Mouse (Mus musculus): Measurements from ENCODE around the gene Faim2. TPM values are rescaled to one million over a fixed set of nuclear protein-coding genes. Genes with fewer than 3 reads are reported as not detected.

The Faim2 gene
- polyA plus RNA-seq, 1 experiment: 0.97 TPM

DNA sequence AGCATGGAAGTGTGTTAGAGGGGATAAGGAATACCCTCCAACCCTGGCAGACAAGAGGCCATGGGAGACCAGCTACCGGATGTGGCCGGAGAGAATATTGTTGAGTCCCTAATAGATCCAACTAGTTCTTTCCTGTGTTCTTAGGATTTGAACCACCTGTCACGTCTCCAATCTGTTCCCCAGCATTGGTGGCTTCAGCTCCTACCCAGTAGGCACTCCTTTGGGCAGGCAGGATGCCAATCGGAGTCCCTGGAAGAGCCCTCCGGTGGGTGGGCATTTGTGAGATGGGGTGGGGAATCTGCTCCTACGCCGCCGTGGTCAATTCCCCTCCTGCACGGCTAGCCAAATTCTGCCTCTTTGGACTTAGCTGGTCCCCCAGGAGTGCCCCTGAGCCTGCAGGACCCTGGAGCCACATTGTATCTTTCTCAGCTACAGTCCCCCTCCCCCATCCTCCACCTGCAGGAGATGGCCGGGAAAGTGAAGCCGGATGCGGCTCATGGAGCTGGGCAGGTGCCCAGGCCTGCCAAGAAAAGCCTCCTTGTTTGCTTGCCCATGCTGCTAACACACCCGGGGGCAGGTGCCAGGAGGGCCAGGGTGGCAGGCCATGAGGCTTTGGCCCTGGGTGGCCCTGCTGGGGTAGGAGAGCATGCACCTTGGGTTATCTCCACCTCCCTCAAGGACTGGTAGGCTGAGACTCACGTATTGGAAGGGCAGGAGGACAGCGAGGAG, 16.0 kb downstream of the Faim2 start:
- no peak for DNase-seq (ENCODE audit: low read depth, low spot score)
- WGBS: 46% methylated on average over 15 of the region's 15 CpGs

DNA sequence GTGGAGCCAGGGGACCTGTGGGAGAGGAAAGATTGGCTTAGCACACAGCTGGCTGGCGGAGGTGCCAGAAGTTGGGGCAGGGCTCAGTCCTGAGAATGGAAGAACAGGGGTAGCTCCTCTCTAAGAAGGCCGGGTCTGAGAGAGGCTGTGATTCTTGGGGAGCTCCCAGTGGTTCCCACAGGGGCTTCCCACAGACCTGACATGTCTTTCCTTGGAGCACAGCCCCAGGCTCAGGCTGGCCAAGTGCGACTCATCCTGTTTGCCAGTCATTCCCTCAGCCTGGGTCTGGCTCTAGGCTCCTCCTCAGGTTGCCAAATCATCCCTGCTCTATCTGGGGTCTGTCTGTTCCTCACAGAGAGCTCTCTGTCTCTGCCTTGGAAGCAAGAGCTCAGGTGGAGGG, 17.3 kb downstream of the Faim2 start:
- 40% methylated on average over 3 of the region's 3 CpGs for WGBS
- DNase-seq (ENCODE audit: low read depth, low spot score): no peak

DNA sequence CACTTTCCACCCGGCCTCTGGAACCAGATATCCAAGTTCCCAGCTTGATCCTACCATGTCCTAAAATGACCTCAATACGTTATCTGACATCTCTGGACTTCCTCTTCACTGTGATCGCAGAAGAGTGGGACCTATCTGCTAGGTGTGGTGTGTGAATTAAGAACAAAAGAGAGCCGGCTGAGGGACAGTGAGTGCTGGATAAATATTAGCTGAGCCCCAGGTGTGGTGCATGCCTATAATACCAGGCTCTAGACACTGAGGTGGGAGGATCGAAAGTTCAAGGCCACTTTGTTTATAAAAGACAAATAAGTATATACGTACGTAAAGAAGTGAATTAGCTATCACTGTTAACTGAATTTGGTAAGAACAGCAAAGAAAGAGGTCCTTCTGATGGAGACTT, 18.1 kb downstream of the Faim2 start:
- DNase-seq (ENCODE audit: low read depth, low spot score): no peak
- 24% methylated on average over 7 of the region's 7 CpGs for WGBS

DNA sequence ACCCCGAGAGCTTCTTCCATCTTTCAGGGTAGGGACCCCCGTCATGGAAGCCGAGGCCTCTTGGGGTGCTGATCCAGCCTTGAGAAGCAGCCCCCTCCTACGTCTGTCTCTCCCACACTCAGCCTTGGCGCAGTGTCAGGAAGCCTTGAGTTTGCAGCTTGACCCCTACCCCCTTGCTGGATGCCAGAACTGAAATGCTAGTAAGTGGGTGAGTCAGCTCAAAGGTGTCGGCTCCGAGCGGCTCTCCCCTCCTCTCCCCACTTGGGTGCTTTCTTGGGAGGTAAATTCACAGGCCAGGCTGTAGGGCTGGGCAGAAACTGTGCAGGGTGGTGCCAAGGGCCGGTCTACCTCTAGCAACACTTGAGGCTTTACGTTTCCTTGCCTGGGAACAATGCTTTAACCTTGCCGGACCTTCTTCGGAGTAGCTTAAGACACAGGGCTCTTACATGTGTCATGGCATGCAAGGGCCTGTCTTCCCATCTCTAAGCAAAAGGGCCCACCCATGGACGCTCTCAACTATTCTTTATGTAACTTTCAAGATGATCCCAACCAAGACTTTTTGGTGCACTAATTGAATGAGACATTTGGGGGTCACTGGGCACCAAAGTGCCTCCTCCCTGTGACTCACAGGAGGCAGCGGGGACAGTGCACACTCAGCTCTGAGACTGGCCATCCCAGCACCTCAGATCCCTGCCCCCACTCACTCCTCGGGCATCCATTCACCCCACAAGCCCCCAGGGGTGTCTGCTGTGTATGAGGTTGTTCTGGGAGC, 22.5 kb downstream of the Faim2 start:
- 68% methylated on average over 15 of the region's 15 CpGs for WGBS
- DNase-seq (ENCODE audit: low read depth, low spot score): no peak

DNA sequence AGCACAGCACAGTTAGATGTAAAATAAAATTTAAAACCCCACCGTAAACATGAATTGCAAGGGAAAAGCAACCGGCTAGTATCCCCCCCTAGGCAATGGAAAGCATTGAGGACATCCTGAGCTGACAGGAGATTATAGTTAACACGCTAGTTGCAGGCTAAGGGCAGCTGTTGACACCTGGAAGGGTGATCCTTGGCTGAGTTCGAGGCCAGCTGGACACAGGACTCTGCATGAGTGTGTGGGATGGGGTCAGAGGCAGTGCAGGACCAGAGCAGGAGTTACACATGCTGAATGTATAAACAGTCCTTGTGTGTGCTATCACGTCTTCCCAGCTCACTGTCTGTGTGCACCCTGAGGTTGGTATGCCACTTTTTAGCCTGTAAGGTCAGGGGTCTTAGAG, 24.7 kb downstream of the Faim2 start:
- no peak for DNase-seq (ENCODE audit: low read depth, low spot score)
- WGBS: 77% methylated on average over 5 of the region's 5 CpGs

DNA sequence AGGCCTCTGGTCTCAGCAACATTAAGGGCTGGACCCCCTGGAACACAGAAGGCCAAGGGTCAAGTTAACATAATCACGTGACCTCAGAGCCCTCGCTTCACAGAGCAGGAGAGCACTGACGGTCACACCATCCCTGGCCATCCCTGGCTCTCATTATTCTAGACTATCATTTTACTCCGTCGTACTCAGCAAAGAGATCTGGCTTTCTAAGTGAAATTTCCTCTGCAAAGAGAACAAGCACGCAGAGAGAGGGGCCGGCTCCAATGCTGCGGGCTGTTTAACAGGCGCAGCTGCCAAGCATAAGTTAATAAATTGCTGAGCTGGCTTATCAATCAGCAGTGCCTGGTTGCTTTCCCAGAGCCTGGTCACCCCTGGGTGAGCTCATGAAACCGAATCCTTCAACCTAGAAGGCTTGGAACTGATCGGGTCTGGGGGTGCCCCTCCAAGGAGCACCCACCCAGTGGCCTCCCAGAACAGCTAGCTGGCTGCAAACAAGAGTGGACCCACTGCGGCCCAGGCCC, 25.6 kb downstream of the Faim2 start:
- WGBS: 46% methylated on average over 12 of the region's 12 CpGs
- DNase-seq (ENCODE audit: low read depth, low spot score): no peak

DNA sequence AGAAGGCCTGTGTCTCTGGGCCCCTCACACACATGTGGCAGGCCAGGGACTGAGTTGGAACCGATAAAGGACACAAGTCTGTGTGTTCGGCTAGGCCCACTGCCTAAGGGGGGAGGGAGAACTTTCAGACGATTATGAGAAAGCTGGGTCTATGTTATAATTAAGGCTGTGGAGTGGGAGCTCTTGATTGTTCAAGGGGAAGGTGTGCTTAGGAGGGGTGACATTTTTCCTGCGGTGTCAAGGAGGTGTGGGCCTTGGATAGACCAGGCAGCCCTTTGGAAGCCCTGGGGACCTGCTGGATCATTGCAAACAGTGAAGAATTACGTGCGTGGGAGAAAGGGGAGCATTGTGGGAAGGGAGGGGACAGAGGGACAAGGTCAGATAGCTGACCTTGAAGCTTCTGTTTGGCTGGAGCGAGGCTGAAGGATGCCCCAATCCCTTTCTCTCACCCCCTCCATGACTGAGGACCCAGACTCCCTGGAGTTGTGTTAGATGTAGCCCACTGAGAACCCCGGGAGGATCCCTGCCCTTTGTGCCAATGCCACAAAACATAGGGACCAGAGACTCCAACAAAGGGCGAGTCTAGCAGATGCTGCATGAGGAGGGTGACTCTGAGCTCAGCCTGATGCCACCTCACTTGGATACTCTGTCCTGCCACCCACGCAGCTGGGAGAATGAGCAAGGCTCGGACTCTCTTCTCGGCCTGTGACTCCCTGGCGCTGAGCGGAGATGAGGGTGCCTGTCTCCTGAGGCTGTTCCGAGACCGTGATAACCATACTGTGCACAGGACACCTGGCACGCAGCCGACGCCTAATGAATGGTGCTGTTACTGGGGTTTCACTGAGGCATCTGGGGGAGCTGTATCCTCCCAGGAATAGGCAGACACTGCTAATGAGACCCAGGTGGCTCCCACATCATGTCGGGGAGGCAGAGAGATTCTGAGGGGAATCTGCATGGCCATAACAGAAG, 26.4 kb downstream of the Faim2 start:
- DNase-seq (ENCODE audit: low read depth, low spot score): no peak
- WGBS: 81% methylated on average over 20 of the region's 20 CpGs

DNA sequence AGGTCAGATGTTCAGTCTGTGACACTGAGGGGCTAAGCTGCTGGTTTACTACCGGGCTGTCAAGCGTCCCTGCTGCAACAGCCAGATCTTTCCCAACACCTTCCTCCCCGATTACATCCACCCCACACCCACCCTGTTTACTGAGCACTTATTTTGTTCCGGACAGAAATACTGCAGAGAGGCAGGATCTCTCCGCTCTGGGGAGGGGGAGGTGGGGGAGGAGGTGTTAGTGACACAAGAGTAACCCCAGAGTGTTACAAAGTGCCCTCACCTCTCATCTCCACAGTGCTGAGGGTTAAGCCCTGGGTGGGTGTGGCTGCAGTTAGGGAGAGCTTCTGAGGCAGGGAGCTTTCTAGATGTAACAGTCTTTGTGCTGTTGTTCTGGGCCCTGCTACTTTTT, 27.6 kb downstream of the Faim2 start:
- 46% methylated on average over 5 of the region's 5 CpGs for WGBS
- no peak for DNase-seq (ENCODE audit: low read depth, low spot score)

DNA sequence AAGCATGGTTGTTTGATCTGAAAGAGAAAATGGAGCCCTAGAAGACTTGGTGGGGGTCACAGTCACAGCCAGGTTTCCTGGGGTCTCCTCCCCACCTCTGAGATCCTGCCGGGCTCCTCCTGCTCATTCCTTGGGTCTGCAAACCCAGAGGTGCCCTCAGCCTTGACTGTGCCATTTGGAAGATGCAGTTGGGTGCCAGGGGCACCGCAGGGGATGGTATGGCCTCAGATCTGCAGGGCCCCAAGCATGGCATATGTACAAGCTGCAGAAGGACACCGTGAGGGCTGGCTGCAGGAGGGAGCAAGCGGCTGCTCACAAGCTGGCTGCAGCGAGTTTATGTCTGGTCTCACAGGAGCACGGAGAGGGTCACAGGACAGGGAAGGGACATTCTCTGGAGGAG, 28.2 kb downstream of the Faim2 start:
- DNase-seq (ENCODE audit: low read depth, low spot score): no peak
- 74% methylated on average over 6 of the region's 6 CpGs for WGBS

DNA sequence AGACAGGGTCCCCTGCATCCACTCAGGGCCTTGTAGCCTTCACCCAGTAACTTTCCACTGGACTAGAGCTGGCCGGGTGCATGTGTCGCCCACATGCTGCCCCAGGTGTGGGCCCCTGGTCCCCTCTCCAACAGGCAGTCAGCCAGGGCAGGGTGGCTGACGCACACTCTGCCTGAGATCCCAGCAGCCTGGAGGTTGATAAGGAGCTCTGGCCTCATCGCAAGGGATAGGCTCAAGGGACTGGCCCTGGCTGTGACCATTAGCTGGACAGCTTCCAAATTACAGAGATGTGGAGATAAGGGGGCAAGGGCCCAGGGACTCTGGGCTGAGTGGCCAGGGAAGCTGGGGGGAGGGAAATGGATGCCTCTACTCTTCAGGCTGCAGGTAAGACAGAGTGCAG, 29.2 kb downstream of the Faim2 start:
- WGBS: 21% methylated on average over 4 of the region's 4 CpGs
- no peak for DNase-seq (ENCODE audit: low read depth, low spot score)

DNA sequence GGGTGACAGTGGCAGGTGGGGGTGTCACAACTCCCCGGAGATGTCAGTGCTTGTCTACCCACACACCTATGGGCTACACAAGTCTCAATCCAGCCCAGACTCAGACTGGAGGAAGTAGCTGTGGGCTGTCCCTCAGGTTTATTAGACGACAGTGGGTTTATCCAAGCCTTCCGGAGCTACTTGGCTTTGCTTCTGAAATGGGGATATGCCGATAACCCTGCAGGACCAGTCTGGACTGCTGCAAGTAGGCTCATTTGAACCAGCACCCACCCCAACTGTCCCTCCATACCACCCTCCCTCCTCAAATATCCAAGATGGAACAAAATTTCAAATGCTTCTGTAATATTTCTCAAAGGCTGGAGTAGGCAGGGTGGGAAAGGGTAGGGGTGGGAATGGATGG, 29.6 kb downstream of the Faim2 start:
- 50% methylated on average over 4 of the region's 4 CpGs for WGBS
- no peak for DNase-seq (ENCODE audit: low read depth, low spot score)

DNA sequence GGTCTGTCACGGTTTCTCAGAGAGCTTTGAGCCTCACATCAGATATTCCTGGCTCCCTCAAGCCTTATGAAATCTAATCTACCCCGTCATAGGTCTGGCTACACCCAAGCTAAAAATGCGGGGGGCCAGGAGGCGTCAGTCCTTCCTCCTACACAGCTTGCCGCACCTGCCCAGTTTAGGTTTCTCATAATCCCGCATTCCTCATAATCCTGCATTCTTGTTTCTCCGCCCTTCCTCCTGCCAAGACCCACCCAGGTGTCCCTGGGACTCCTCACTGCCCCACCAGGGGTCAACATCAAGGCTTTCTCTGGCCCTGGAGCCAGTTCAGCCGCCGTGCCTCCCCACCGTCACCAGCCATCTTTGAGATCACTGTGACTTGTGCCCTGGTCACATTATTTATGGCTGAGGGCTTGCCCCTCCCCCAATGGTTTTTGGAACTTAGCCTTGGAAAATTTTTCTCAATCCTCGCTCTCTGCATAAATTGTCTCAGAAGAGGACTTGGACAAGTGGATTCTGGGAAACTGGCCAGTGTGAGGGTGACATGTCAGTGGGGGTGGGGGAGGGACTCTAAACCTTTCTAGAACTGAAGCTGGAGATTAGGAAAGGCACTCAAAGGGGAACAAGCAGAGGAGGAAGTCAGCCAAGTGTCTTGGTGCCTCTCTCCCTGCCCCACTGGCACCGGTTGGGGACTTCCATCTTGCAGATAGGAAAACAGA, 30.3 kb downstream of the Faim2 start:
- WGBS: 44% methylated on average over 12 of the region's 12 CpGs
- DNase-seq (ENCODE audit: low read depth, low spot score): no peak

DNA sequence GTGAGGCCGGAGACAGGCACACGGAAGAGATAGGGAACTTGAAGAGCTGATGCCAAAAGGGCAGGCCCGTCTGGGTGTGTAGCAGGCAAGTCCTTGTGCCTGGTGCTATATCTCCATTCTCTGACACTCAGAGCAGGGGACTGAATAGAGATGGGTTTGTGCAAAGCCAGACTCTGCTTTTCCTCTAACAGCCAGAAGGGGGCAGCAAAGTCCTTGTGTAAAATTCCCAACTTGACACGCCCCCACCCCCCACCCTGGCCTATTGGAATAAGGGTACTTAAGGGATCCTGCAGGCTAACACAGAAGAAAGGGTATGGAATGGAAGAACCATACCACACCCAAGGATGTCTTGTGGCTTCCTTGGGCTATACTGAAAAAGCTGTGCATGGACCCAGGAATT, 30.9 kb downstream of the Faim2 start:
- DNase-seq (ENCODE audit: low read depth, low spot score): no peak

DNA sequence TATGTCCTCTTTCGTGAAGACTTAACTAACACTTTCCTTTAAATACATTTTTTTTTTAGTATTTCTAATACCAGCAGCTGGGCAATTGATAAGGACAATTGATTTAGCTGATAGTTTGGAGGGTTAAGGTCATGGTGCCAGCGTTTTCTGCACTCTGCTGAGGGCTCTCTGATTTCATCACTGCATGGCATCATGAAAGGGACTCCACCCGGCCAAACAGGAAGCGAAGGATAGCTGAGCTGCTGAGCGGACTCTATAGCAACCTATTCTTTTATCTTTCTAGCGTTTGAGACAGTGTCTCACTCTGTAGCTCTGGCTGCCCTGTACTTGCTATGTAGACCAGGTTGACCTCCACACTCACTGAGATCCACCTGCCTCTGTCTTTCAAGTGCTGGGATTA, 43.2 kb downstream of the Faim2 start:
- DNase-seq (ENCODE audit: low read depth, low spot score): no peak

More for the DNA sequence above, 30.9 kb downstream of the Faim2 start:
- 4% methylated on average over 4 of the region's 4 CpGs for whole genome bisulfite sequencing

DNA sequence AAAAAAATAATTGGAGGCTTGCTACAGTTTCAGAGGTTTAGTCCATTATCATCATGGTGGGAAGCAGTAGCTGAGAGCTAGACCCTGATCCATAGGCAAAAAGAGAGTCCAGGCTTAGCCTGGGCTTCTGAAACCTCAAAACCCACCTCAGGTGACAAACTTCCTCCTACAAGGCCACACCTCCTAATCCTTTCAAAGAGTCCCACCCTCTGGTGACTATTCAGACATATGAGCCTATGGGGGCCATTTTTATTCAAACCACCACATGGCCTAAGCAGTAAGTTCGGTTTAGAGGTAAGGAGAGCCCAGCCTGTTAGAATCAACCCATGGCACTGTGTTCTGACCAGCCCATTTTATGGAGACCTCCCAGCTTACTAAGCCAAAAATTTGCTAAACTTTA, 52.2 kb downstream of the Faim2 start:
- no peak for DNase-seq (ENCODE audit: low read depth, low spot score)
- 79% methylated on average over 1 of the region's 1 CpGs for WGBS

More for the DNA sequence above, 43.2 kb downstream of the Faim2 start:
- 52% methylated on average over 6 of the region's 6 CpGs for WGBS

DNA sequence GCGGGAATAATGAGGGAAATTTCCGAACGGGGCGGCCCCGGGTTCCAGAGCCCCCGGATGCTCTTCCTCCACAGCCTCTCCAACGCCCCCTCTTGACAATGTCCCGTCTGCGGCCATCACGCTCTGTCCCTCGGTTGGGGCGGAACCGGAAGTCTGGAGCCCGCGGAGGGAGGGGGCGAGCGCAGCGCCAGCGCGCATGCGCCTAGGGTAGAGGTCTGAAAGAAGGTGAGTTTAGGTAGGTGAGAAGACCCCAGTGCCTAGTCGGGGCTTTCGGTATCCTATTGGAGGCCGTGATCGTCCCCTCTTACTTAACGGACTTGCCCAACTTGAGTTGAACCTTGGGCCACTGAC, 53.4 kb downstream of the Faim2 start, which contains the start of gene Bcdin3d:
TSS of gene Bcdin3d (minus strand) at position 155 of the 351 bp plus-strand sequence.
- WGBS: under 1% methylated on average over 26 of the region's 26 CpGs
- peak; percentile 46 for DNase-seq (ENCODE audit: low read depth, low spot score)

DNA sequence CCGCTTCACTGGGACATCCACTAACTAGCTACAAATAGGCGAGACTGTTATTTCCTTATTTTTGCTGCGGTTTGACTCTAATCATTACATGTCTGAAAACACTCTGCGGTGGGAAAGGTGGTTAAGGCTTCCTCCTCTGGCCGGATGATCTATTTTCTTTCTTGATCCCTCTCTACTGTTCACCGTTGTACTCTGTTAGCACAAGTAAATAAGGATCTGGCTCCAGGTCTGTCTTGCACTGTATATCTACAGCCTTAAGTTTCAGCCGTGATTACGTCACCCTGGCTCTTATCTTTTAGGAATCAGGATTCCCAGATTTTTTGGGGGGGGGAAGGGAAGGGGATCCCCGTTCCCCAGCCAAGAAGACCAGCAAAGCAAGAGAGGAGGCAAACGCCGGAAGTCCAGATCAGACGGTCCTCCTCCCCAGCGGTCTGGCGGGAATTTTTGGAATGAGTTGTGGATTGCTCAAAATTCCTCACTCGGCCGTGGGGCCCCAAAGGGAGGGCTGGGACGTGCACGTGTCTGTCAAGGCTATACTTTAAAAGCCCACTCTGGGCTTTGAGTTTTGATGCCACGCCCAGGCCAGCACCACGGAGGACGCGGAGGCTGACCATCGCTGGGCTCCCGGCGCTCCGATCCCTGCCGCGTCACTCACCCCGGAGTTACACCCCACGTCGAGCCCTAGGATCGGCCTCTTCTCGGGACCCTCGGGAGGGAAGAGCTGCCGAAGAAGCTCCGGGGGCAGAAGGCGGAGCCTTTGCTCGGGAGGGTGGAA, 54.0 kb downstream of the Faim2 start:
- 3% methylated on average over 38 of the region's 38 CpGs for WGBS
- DNase-seq (ENCODE audit: low read depth, low spot score): peak; percentile 47

DNA sequence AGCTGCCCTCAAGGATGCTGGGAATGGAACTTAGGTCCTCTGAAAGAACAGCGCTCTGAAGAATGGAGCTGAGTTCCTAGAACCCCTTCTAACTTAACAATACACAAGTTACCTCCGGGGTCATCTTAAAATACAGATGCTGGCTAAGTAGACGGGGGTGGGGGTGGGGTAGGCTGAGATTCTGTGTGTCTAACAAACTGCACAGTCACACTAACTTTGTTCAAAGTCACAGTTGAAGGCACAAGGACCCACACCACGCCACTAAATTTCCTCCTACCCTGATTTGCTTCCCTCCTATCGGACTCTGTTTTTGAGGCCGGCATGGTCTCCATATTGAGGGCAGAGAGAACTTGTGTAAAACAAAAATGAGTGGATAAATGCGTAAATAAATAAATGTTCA, 55.0 kb downstream of the Faim2 start:
- WGBS: 84% methylated on average over 7 of the region's 7 CpGs
- DNase-seq (ENCODE audit: low read depth, low spot score): no peak

DNA sequence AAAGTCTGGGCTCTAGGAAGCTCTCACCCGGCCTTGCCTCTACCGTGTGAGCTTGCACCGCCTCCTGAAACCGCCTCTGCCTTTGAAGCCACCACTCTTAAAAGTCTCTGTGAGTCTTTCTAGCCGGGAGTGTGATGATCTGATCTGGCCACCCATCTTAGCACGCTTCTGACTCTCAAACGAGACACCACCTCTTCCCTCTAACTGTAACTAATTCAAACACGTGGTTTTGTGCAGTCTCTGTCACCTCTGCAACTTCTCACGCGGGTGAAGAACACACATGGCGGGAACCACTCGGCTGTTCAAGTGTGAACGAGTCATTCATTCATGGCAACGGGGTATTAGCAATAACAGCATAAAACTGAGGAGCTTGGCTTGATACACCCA, 56.3 kb downstream of the Faim2 start:
- DNase-seq (ENCODE audit: low read depth, low spot score): no peak
- WGBS: 70% methylated on average over 14 of the region's 14 CpGs
